Mouse (Mus musculus) stomach, embryonic 14.5 days (tissue): ENCODE data around the gene Nob1. TPM values are rescaled to one million over a fixed set of nuclear protein-coding genes. Genes with fewer than 3 reads are reported as not detected.

Experiments used
- ATAC-seq: fragments of 200-750 bp; cut with Nextera tagmentation; 2 replicates; pipeline ENCODE4 v1.8.0; 2017; ENCODE audit warnings: low read depth, moderate TSS enrichment; ENCODE audit not compliant: insufficient number of reproducible peaks, insufficient read depth, low FRiP score
- H3K27ac ChIP-seq: fragments of 300-500 bp; sonication (generic); 2 replicates; pipeline ENCODE4 v1.5.1; 2014; ENCODE audit warnings: mild to moderate bottlenecking, low read length, moderate library complexity, mixed read lengths
- H3K27me3 ChIP-seq: fragments of 300-500 bp; sonication (generic); 2 replicates; pipeline ENCODE4 v1.6.1; 2014; ENCODE audit warnings: low read length, control low read depth, mixed read lengths; ENCODE audit not compliant: control insufficient read depth, insufficient read depth
- H3K36me3 ChIP-seq: fragments of 300-500 bp; sonication (generic); 2 replicates; pipeline ENCODE4 v1.6.1; 2014; ENCODE audit warnings: mild to moderate bottlenecking, control low read depth, low read length, moderate library complexity, mixed read lengths; ENCODE audit not compliant: control insufficient read depth, insufficient read depth
- H3K4me1 ChIP-seq: fragments of 300-500 bp; sonication (generic); 2 replicates; pipeline ENCODE4 v1.6.1; 2014; ENCODE audit warnings: low read length, control low read depth, mixed read lengths; ENCODE audit not compliant: control insufficient read depth, insufficient read depth
- H3K4me2 ChIP-seq: fragments of 300-500 bp; sonication (generic); replicated peaks from 2 replicates; pipeline ENCODE4 v1.6.1; 2014; ENCODE audit warnings: low read depth, low read length, control low read depth
- H3K4me3 ChIP-seq: fragments of 300-500 bp; sonication (generic); 2 replicates; pipeline ENCODE4 v1.5.1; 2014; ENCODE audit warnings: low read depth, low read length, control low read depth
- H3K9ac ChIP-seq: fragments of 300-500 bp; sonication (generic); replicated peaks from 2 replicates; pipeline ENCODE4 v1.6.1; 2014; ENCODE audit warnings: low read depth, mild to moderate bottlenecking, control low read depth, low read length, moderate library complexity, mixed read lengths
- H3K9me3 ChIP-seq: fragments of 300-500 bp; sonication (generic); 2 replicates; pipeline ENCODE4 v1.6.1; 2016; ENCODE audit warnings: low read depth, low read length, control low read depth; ENCODE audit not compliant: control insufficient read depth
- WGBS: fragments of 180-500 bp; shearing (Covaris S2); extraction: QIAGEN DNeasy Blood & Tissue Kit; methylation state at CpG from one replicate; pipeline ENCODE4 v1.1.7; 2014; 5-methylcytosine and 5-hydroxymethylcytosine counted together
- polyA plus RNA-seq: library from polyadenylated mRNA; unstranded; fragments of >200 nt; fragmentation: Nextera tagmentation; extraction: Ambion mirVana; gene quantifications from 2 replicates; pipeline ENCODE4 v1.2.1, GENCODE M21; 2014

Gene Nob1
- polyA plus RNA-seq, 1 experiment from 2014 or later, result 72.3 TPM

DNA sequence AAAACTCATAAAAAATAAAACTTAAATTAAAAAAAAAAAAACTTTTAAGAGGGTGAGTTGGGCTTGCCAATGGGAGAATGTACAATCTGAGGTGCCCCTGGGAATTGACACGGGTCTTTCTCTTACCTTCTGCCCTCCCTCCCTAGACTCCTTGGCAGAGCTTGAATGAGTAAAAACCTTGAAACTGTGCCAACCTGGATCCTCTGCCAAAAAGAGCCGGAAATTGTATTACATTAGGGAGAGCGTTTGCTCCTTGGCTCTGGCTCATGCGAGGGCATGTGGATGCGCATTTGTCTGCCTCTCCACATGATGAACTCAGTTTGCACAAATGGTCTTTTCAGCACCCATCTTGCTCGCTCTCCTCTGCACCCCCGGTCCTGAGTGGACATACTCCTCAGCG lies 35.3 kb downstream of the Nob1 start:
- H3K9ac ChIP-seq, result no peak overlapping the region
- H3K4me2 ChIP-seq, result no peak overlapping the region
- no peak for ATAC-seq
- H3K9me3 ChIP-seq, result no peaks in the 10 kb centered on the region
- no peak overlapping the region for H3K27ac ChIP-seq
- H3K27me3 ChIP-seq, result no peaks in the 10 kb centered on the region
- H3K36me3 ChIP-seq, result no peaks in the 10 kb centered on the region
- 59% methylated on average over 8 of the region's 8 CpGs for WGBS
- H3K4me3 ChIP-seq, result no peak overlapping the region
- no peaks in the 10 kb centered on the region for H3K4me1 ChIP-seq

DNA sequence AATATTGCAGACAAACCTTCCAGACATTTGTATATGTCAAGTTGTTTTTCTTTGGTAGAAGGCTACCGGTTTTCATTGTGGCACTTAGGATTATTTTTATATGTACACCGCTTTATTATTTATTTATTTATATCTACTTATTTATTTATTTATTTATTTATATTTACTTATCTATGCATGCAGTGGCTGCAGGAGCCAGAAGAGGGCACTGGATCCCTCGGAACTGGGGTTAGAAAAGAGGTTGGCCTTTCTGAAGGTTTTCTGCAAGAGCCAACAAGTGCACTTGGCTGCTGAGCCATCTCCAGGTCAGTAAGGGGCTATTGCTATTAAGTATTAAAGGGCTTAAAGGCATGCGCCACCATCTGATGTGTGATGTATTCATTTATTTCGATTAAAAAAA lies 37.0 kb downstream of the Nob1 start:
- ATAC-seq, result no peak
- Histone ChIP-seq H3K27me3 (no peaks in the 10 kb centered on the region), H3K4me1 (no peaks in the 10 kb centered on the region), H3K4me3 (no peak overlapping the region), H3K9me3 (no peaks in the 10 kb centered on the region), H3K36me3 (no peaks in the 10 kb centered on the region), H3K4me2 (no peak overlapping the region), H3K27ac (no peak overlapping the region), H3K9ac (no peak overlapping the region)
- 68% methylated on average over 5 of the region's 5 CpGs for WGBS

DNA sequence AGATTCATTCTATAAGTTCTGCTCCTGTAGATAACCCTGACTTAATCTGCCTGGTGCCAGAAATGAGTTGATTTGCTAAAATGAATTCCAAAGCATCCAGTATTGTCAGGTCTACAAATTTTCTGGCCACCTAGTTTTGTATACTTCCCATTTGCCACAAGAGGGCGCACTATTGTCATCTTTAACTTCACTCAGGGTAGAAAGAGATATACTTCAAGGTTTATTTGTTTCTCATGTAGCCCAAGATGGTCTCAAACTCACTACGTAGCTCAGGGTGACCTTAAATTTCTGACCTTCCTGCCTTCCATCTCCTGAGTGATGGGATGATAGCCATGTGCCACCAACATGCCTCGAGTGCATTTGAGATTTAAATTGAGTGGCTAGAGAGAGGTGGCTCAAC lies 38.2 kb downstream of the Nob1 start:
- Histone ChIP-seq H3K4me1 (no peaks in the 10 kb centered on the region), H3K27ac (no peak overlapping the region), H3K9ac (no peak overlapping the region), H3K27me3 (no peaks in the 10 kb centered on the region), H3K4me2 (no peak overlapping the region), H3K9me3 (no peaks in the 10 kb centered on the region), H3K36me3 (no peaks in the 10 kb centered on the region), H3K4me3 (no peak overlapping the region)
- WGBS, result 30% methylated on average over 3 of the region's 3 CpGs
- ATAC-seq, result no peak

DNA sequence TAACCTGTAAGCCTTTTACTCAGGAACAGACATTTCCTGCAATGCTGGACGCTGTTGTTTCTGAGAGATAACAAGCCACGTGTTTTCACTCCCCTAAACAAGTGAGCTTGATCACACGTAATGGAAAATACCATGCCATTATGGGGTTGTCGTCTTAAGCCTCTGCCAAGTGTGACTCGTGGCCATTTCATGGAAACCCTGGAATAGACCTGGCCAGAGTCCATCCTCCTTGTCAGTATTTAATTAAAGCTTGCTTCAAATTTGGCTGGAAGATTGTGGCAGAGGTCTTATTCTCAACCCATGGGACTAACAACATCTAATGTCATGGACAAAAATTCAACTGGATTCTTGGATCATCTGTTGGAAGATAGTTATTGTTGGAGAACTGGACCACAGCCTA lies 38.7 kb downstream of the Nob1 start:
- no peak for ATAC-seq
- H3K27ac ChIP-seq, result no peak overlapping the region
- H3K36me3 ChIP-seq, result no peaks in the 10 kb centered on the region
- H3K9me3 ChIP-seq, result no peaks in the 10 kb centered on the region
- H3K4me3 ChIP-seq, result no peak overlapping the region
- no peaks in the 10 kb centered on the region for H3K4me1 ChIP-seq
- H3K9ac ChIP-seq, result no peak overlapping the region
- H3K4me2 ChIP-seq, result no peak overlapping the region
- no peaks in the 10 kb centered on the region for H3K27me3 ChIP-seq
- 49% methylated on average over 5 of the region's 5 CpGs for WGBS

DNA sequence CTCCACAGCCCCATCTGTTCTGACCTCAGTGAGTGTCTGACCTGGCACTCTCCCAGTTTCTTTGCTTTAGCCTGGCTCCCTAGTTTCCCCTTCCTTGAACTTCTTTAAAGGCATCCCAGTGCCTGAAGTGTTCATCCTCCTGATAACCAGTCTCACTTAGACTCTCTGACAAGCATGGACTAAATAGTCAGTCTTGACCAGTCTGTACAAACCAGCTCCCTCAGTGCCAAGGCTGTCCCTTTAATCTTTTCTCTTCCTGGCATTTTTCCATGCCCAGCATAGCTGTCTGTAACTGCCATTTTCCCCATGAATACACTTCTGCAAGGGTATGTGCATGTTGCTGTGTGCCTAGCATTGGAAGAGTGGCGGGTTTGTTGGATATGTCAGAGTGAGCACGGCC lies 39.8 kb downstream of the Nob1 start:
- H3K27me3 ChIP-seq, result no peaks in the 10 kb centered on the region
- H3K4me3 ChIP-seq, result no peak overlapping the region
- no peak overlapping the region for H3K27ac ChIP-seq
- WGBS, result 79% methylated on average over 2 of the region's 2 CpGs
- H3K4me2 ChIP-seq, result no peak overlapping the region
- H3K9ac ChIP-seq, result no peak overlapping the region
- H3K4me1 ChIP-seq, result no peaks in the 10 kb centered on the region
- no peaks in the 10 kb centered on the region for H3K9me3 ChIP-seq
- H3K36me3 ChIP-seq, result no peaks in the 10 kb centered on the region
- ATAC-seq, result no peak

DNA sequence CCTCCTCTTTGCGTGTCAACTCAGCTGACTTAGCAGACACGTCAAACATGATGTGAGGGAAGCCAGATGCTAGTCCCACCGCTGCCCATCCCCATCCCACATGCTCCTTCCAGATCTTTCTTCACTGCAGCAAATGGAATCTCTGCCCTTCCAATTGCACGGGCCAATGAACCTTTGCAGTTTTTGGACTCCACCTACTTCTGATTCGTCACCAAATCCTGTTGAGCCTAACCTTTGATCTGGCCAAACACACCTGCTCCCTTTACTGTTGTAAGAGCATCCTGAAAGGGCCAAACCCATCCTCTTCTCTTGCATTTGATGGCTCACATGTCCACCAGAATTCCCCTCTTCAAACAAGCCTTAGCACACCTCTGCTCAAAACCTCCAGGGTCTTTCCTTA lies 40.2 kb downstream of the Nob1 start:
- no peaks in the 10 kb centered on the region for H3K36me3 ChIP-seq
- no peak for ATAC-seq

DNA sequence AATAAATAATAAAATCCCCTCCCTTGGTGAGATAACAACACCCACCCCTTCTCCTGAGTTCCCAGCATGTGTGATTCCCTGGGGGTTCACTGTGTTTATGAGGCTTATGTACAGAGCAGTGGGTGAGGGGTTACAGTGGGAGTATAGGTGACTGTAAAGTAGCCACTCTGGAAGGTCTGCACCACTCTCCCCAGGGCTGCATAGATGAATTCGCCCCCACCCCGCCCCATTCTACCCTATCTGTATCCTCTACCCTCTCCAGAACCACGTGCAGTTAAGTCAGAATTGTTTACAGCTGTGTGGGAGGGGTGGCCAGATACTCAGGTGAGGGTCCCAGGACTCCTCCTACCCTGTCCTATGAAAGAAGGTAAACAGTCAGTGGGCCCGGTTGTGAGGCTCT lies 42.0 kb downstream of the Nob1 start:
- no peak overlapping the region for H3K9ac ChIP-seq
- ATAC-seq, result no peak
- no peaks in the 10 kb centered on the region for H3K4me1 ChIP-seq
- H3K9me3 ChIP-seq, result no peaks in the 10 kb centered on the region
- no peak overlapping the region for H3K4me2 ChIP-seq
- H3K27ac ChIP-seq, result no peak overlapping the region
- 59% methylated on average over 4 of the region's 4 CpGs for WGBS
- no peak overlapping the region for H3K4me3 ChIP-seq
- no peaks in the 10 kb centered on the region for H3K36me3 ChIP-seq
- H3K27me3 ChIP-seq, result no peaks in the 10 kb centered on the region

More for the DNA sequence above, 40.2 kb downstream of the Nob1 start:
- H3K9me3 ChIP-seq, result no peaks in the 10 kb centered on the region
- H3K4me3 ChIP-seq, result no peak overlapping the region
- H3K27me3 ChIP-seq, result no peaks in the 10 kb centered on the region
- H3K27ac ChIP-seq, result no peak overlapping the region
- H3K4me2 ChIP-seq, result no peak overlapping the region
- no peaks in the 10 kb centered on the region for H3K4me1 ChIP-seq
- no peak overlapping the region for H3K9ac ChIP-seq
- WGBS, result 37% methylated on average over 5 of the region's 5 CpGs

DNA sequence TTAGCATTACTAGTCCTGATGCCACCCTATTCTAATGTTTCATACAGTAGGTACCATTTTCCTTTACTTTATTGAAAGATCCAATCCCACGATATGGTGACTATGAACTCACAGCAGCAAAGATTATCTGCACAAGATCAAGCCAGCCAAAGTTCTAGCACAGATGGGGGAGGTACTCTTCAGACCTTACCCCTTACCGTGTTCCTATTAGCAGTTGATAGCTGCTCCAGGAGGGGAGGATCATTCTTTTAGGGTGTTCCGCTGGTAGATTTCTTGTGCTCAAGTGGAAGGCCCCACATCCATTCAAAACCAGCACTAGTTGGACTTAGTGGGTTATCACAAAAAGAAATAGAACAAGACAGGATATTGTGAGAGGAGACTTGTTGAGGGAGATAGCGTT lies 43.2 kb downstream of the Nob1 start:
- Histone ChIP-seq H3K4me2 (no peak overlapping the region), H3K36me3 (no peaks in the 10 kb centered on the region), H3K4me1 (no peaks in the 10 kb centered on the region), H3K9ac (no peak overlapping the region), H3K9me3 (no peaks in the 10 kb centered on the region), H3K27me3 (no peaks in the 10 kb centered on the region), H3K4me3 (no peak overlapping the region), H3K27ac (no peak overlapping the region)
- no peak for ATAC-seq
- 88% methylated on average over 4 of the region's 4 CpGs for WGBS

DNA sequence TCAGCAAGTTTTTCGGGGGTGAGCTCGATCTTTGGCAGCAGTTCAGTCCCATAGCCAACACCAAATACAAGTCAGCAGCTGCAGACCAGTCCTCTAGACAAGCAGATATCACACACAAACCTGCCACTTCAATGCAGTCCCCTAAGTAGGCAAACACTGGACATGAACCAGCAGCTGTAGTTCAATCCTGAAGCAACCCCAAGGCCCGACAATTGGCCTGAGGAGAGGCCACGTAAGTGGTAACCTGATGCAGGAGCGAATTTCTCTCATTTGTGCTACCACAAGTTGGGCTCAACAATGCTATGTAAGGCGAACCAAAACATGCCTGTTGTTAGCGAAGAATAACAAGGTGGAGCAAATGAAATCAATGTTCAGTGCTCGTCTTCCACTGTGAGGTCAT lies 44.1 kb downstream of the Nob1 start:
- H3K9ac ChIP-seq, result no peak overlapping the region
- no peaks in the 10 kb centered on the region for H3K4me1 ChIP-seq
- 92% methylated on average over 8 of the region's 8 CpGs for WGBS
- no peak for ATAC-seq
- no peak overlapping the region for H3K4me3 ChIP-seq
- H3K27ac ChIP-seq, result no peak overlapping the region
- H3K27me3 ChIP-seq, result no peaks in the 10 kb centered on the region
- H3K36me3 ChIP-seq, result no peaks in the 10 kb centered on the region; the same call in 1 of the 2 replicates
- H3K4me2 ChIP-seq, result no peak overlapping the region
- no peaks in the 10 kb centered on the region for H3K9me3 ChIP-seq
